Mouse (Mus musculus) spleen, adult 2 months (tissue): ENCODE measurements around the gene Btnl2.

Experiments
- CTCF ChIP-seq: fragments of 200-500 bp; IDR thresholded peaks from 2 replicates; pipeline ENCODE4 v1.5.1; 2011; ENCODE audit warnings: mild to moderate bottlenecking, inconsistent platforms; ENCODE audit not compliant: insufficient read depth, insufficient read length, insufficient replicate concordance; ENCODE audit errors: extremely low read depth
- POLR2A ChIP-seq: fragments of 200-500 bp; IDR thresholded peaks from 2 replicates; pipeline ENCODE4 v1.6.1; 2011; ENCODE audit warnings: low read depth, low read length, inconsistent platforms

GRCm38 (mm10) chr17:34379451-34379850, 24.8 kb downstream of the Btnl2 start:
- TF ChIP-seq CTCF (no peak), POLR2A (no peak)
